Mouse (Mus musculus) lung, postnatal 0 days (tissue): ENCODE measurements around the gene Phgdh. TPM values are rescaled to one million over a fixed set of nuclear protein-coding genes. Genes with fewer than 3 reads are reported as not detected.

Experiments used
- ATAC-seq: fragments of 200-750 bp; cut with Nextera tagmentation; 2 replicates; pipeline ENCODE4 v1.8.0; 2017; ENCODE audit warnings: moderate library complexity
- DNase-seq: peaks from one replicate; pipeline ENCODE4 v3.0.0-alpha.2; 2016; ENCODE audit warnings: low spot score
- H3K27ac ChIP-seq: fragments of 300-500 bp; sonication (generic); 2 replicates; pipeline ENCODE4 v1.5.1; 2014; ENCODE audit warnings: antibody characterized with exemption, mild to moderate bottlenecking, low read length, mixed read lengths
- H3K27me3 ChIP-seq: fragments of 300-500 bp; sonication (generic); replicated peaks from 2 replicates; pipeline ENCODE4 v1.6.1; 2014; ENCODE audit warnings: low read length, mixed read lengths; ENCODE audit not compliant: insufficient read depth
- H3K36me3 ChIP-seq: fragments of 300-500 bp; sonication (generic); 2 replicates; pipeline ENCODE4 v1.6.1; 2014; ENCODE audit warnings: low read length, mixed read lengths; ENCODE audit not compliant: insufficient read depth
- H3K4me1 ChIP-seq: fragments of 300-500 bp; sonication (generic); 2 replicates; pipeline ENCODE4 v1.6.1; 2014; ENCODE audit warnings: antibody characterized with exemption, low read depth, low read length, mixed read lengths; ENCODE audit not compliant: insufficient read depth
- H3K4me2 ChIP-seq: fragments of 300-500 bp; sonication (generic); replicated peaks from 2 replicates; pipeline ENCODE4 v1.6.1; 2014; ENCODE audit warnings: low read depth, mild to moderate bottlenecking, low read length, moderate library complexity, mixed read lengths
- H3K4me3 ChIP-seq: fragments of 300-500 bp; sonication (generic); 2 replicates; pipeline ENCODE4 v1.5.1; 2014; ENCODE audit warnings: low read depth, low read length
- H3K9ac ChIP-seq: fragments of 300-500 bp; sonication (generic); replicated peaks from 2 replicates; pipeline ENCODE4 v1.6.1; 2014; ENCODE audit warnings: low read depth, mild to moderate bottlenecking
- H3K9me3 ChIP-seq: fragments of 300-500 bp; sonication (generic); 2 replicates; pipeline ENCODE4 v1.6.1; 2016; ENCODE audit warnings: low read length, mixed read lengths
- CTCF ChIP-seq: IDR thresholded peaks from 2 replicates; pipeline ENCODE4 v1.5.1; 2016; ENCODE audit warnings: antibody characterized with exemption, mild to moderate bottlenecking
- EP300 ChIP-seq: IDR thresholded peaks from 2 replicates; pipeline ENCODE4 v1.6.1; 2016; ENCODE audit warnings: antibody characterized with exemption, mild to moderate bottlenecking, control low read depth
- WGBS: fragments of 180-500 bp; shearing (Covaris S2); extraction: QIAGEN DNeasy Blood & Tissue Kit; methylation state at CpG from one replicate; pipeline ENCODE4 v1.1.7; 2014; 5-methylcytosine and 5-hydroxymethylcytosine counted together
- polyA plus RNA-seq: library from polyadenylated mRNA; unstranded; fragments of >200 nt; fragmentation: Nextera tagmentation; extraction: Ambion mirVana; gene quantifications from 2 replicates; pipeline ENCODE4 v1.2.1, GENCODE M21; 2015

The Phgdh gene
- polyA plus RNA-seq, 1 experiment from 2014 or later: 12.1 TPM

DNA sequence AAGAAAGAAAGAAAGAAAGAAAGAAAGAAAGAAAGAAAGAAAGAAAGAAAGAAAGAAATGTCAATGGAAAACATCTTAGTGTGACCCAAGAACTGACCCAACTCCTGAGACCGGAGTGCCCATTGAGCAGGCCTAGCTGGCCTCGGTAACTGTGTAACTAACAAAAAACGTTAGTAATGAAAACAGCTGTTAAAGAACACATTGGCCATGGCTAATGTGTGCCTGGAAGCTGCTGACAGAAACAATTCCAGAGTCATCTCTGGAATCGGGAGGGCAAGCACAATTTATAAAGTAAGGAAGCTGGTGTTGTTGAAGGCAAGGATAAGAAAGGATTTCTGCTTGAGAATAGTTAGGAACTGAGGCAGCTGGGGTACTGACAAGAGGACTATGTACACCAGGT, 28.5 kb upstream of the Phgdh start:
- Histone ChIP-seq H3K4me1 (no peaks in the 10 kb centered on the region), H3K9ac (no peak overlapping the region), H3K4me3 (no peak overlapping the region), H3K4me2 (no peak overlapping the region), H3K36me3 (no peaks in the 10 kb centered on the region), H3K27me3 (no peaks in the 10 kb centered on the region), H3K9me3 (no peaks in the 10 kb centered on the region), H3K27ac (no peak overlapping the region)
- ATAC-seq (no peak), DNase-seq (no peak)
- no peak for TF ChIP-seq EP300
- no peak for TF ChIP-seq CTCF
- WGBS: 55% methylated on average over 4 of the region's 4 CpGs

DNA sequence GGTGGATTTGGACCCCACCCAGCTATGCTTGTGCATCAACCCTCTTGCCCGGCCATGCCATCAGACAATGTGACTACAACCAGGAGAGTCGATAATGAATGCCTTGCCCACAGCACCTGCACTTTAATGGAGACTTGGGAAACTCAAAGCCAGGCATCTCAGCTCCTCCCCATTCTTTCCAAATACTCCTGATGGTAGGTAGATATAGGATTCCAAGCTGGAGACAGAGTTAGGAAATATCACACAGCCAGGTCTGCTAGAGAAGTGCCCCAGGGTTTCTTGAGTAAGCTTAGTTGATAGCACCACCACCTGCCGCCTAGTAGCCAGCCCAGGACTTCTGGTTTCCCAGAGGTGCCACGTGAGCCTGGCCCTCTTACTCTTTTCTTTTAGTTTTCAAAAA, 27.0 kb upstream of the Phgdh start:
- DNase-seq: no peak
- Histone ChIP-seq H3K4me2 (no peak overlapping the region), H3K27ac (no peak overlapping the region), H3K27me3 (no peaks in the 10 kb centered on the region), H3K9ac (no peak overlapping the region), H3K4me3 (no peak overlapping the region), H3K9me3 (no peaks in the 10 kb centered on the region), H3K4me1 (no peaks in the 10 kb centered on the region), H3K36me3 (no peaks in the 10 kb centered on the region)
- no peak for TF ChIP-seq CTCF
- no peak for TF ChIP-seq EP300
- ATAC-seq: no peak
- WGBS: 74% methylated on average over 4 of the region's 4 CpGs

GRCm38 (mm10) chr3:98366086-98366485, 26.3 kb upstream of the Phgdh start:
- Histone ChIP-seq H3K4me3 (no peak overlapping the region), H3K27ac (no peak overlapping the region), H3K9ac (no peak overlapping the region), H3K4me2 (no peak overlapping the region), H3K4me1 (no peaks in the 10 kb centered on the region), H3K36me3 (no peaks in the 10 kb centered on the region), H3K9me3 (no peaks in the 10 kb centered on the region), H3K27me3 (no peaks in the 10 kb centered on the region)
- TF ChIP-seq CTCF (no peak), EP300 (no peak)
- ATAC-seq: no peak
- DNase-seq: no peak
- 66% methylated on average over 3 of the region's 3 CpGs for WGBS

DNA sequence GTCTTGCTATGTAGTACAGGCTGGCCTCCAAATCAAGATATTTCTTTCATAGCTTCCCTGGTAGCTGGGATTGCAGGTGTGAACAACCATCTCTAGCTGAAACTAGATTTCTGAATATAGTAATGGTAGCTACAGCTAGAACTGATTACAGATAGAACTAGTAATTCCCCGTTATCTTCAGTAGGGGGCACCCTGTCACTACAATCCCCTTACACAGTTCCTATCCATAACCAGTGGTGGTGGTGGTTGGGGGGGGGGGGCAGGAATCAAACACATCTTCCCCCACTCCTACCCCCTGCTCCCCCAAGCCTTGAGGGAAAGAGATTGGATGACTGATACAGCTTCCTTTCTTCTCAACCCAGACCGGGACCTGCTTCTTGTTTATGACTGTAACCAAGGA, 23.0 kb upstream of the Phgdh start:
- no peaks in the 10 kb centered on the region for H3K9me3 ChIP-seq
- 30% methylated on average over 2 of the region's 2 CpGs for WGBS
- H3K36me3 ChIP-seq: no peaks in the 10 kb centered on the region
- no peaks in the 10 kb centered on the region for H3K4me1 ChIP-seq
- peak; percentile 65 for DNase-seq
- ATAC-seq: 0 out of 2 replicates have a peak, but pooled peaks have one; percentile 35
- no peak overlapping the region for H3K4me2 ChIP-seq
- H3K27me3 ChIP-seq: no peaks in the 10 kb centered on the region
- no peak overlapping the region for H3K27ac ChIP-seq
- H3K4me3 ChIP-seq: no peak overlapping the region
- no peak overlapping the region for H3K9ac ChIP-seq
- TF ChIP-seq EP300 (no peak), CTCF (peak; percentile 82)

DNA sequence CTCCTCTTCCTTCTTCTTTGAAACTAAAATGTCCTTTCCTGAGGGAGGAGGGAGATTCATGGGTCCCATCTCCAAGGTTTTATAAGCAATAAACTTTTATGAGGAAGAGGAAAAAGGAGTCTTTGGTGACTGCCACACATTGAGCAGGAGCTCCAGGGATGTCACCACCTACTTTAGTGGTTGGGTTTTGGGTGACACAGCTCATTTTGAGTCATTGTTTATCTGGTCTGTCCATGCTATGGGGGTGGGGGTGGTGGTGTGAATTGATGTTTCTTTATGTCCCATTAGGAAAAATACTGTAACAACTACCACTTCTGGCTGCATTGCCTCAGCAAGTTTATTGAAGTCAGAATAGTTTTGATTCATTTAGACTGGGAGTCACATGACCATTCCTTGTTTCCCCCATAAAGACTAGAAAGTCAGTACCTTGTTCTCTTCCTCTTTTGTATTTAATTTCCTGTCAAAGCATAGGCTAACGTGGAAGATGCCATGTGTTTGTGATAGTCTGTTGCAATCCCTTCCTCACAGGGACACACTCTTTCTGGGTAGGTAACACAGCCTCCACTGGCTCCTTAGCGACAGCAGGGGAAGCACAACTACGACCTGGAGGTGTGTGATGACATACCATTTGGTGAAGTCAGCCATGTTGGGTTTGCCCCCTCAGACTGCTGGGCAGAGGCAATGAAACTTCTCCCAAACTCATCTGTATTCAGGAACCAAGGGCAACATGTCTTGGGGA, 17.0 kb upstream of the Phgdh start:
- no peaks in the 10 kb centered on the region for H3K27me3 ChIP-seq
- H3K9me3 ChIP-seq: no peaks in the 10 kb centered on the region
- no peaks in the 10 kb centered on the region for H3K4me1 ChIP-seq
- no peak overlapping the region for H3K4me3 ChIP-seq
- H3K36me3 ChIP-seq: no peaks in the 10 kb centered on the region
- ATAC-seq: no peak
- no peak for DNase-seq
- no peak overlapping the region for H3K9ac ChIP-seq
- TF ChIP-seq CTCF: no peak
- no peak for TF ChIP-seq EP300
- no peak overlapping the region for H3K4me2 ChIP-seq
- H3K27ac ChIP-seq: no peak overlapping the region
- WGBS: 43% methylated on average over 3 of the region's 3 CpGs

DNA sequence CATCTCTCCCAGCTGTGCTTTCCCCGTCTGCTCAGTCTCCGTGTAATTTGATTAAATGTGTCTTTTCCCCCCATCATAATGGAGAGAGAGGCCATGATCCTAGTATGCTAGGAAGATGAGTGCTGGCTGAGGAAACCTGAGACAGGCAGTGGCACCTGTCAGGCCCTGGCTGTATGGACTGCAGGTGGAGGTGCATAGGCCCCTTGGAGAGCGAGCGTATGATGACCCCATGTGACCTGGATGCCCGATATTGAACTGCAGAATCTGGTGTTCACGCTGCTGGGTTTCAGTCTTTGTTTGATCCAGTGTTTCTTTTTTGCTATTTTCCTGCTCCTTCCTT, 16.2 kb upstream of the Phgdh start:
- 0 out of 2 replicates have a peak, but pooled peaks have one; percentile 4 for ATAC-seq

More for the DNA sequence above, 16.2 kb upstream of the Phgdh start:
- Histone ChIP-seq H3K9me3 (no peaks in the 10 kb centered on the region), H3K4me3 (no peak overlapping the region), H3K4me2 (no peak overlapping the region), H3K27ac (no peak overlapping the region), H3K27me3 (no peaks in the 10 kb centered on the region), H3K9ac (no peak overlapping the region), H3K36me3 (no peaks in the 10 kb centered on the region), H3K4me1 (no peaks in the 10 kb centered on the region)
- TF ChIP-seq EP300 (no peak), CTCF (no peak)
- 65% methylated on average over 6 of the region's 6 CpGs for WGBS
- no peak for DNase-seq
